Mouse (Mus musculus) cerebellum, adult 2 months (tissue): ENCODE results near the gene Denr.
A peak's percentile ranks its signal among the peaks of the same experiment; 100 is the strongest.

Source experiments
- CTCF ChIP-seq: fragments of 200-500 bp; IDR thresholded peaks from 2 replicates; pipeline ENCODE4 v1.5.1; 2011; ENCODE audit warnings: low read depth, mild to moderate bottlenecking, control low read depth, low read length, moderate library complexity, borderline replicate concordance; ENCODE audit not compliant: insufficient read depth
- POLR2A ChIP-seq: fragments of 200-500 bp; IDR thresholded peaks from 2 replicates; pipeline ENCODE4 v1.6.1; 2011; ENCODE audit warnings: low read length, control low read depth, borderline replicate concordance; ENCODE audit not compliant: insufficient read depth

GRCm38 (mm10) chr5:123930508-123930989 is 23.6 kb downstream of the Denr start, which contains the start of gene Ccdc62:
- TF ChIP-seq POLR2A: peak; percentile 98
- no peak for TF ChIP-seq CTCF
